Mouse (Mus musculus) gastrocnemius, postnatal 14 days (tissue): ENCODE data around the gene Abcf2. TPM values are rescaled to one million over a fixed set of nuclear protein-coding genes. Genes with fewer than 3 reads are reported as not detected.
A peak's percentile ranks its signal among the peaks of the same experiment; 100 is the strongest.
"Not testable (repeated sequence)": the region's sequence is repeated elsewhere in the genome, so short reads cannot be mapped to it uniquely, and the experiment has no call there.

Source experiments
- DNase-seq: peaks from one replicate; pipeline ENCODE4 v3.0.0; 2021; ENCODE audit warnings: mixed read lengths
- intact Hi-C: fragments of 180-260 bp; cut with DNase I; formaldehyde crosslinking; loops from one replicate; pipeline ENCODE4 v1.15.1; 2025; ENCODE audit warnings: low total_unique reads
- total RNA-seq, 2 experiments: library from RNA; stranded (reverse); gene quantifications; 2 replicates each; pipeline ENCODE4 v1.2.3; 2021

Gene Abcf2
- total RNA-seq, 2 experiments from 2014 or later, result 78.5 to 84.4 TPM

- intact Hi-C loops, result loop anchor here (5.0 kb wide), 1 partner anchor 60 kb away; no protein-coding TSS in a partner anchor
- DNase-seq, result no peak
These were observed 14.7 kb upstream of the Abcf2 start for GRCm38 (mm10) chr5:24591796-24592470.

GRCm38 (mm10) chr5:24591268-24591721, 14.0 kb upstream of the Abcf2 start:
- no peak for DNase-seq

GRCm38 (mm10) chr5:24589511-24590500, 12.5 kb upstream of the Abcf2 start:
- intact Hi-C loops, result loop anchor here (5.0 kb wide), 1 partner anchor 58 kb away; no protein-coding TSS in a partner anchor
- DNase-seq, result no peak

More at GRCm38 (mm10) chr5:24591268-24591721, 14.0 kb upstream of the Abcf2 start:
- intact Hi-C loops, result loop anchor here (5.0 kb wide), 1 partner anchor 59 kb away; no protein-coding TSS in a partner anchor

GRCm38 (mm10) chr5:24587200-24587577, 9.9 kb upstream of the Abcf2 start:
- intact Hi-C loops, result no loop called here

GRCm38 (mm10) chr5:24586547-24587199, 9.4 kb upstream of the Abcf2 start, which contains the start of gene Chpf2:
TSS of gene Chpf2 (plus strand) at chr5:24586741.
- intact Hi-C loops, result no loop called here
- peak; percentile 86 for DNase-seq

More at GRCm38 (mm10) chr5:24587200-24587577, 9.9 kb upstream of the Abcf2 start:
- no peak for DNase-seq

GRCm38 (mm10) chr5:24586106-24586505, 8.8 kb upstream of the Abcf2 start:
- intact Hi-C loops, result no loop called here

GRCm38 (mm10) chr5:24578109-24578963, 1.1 kb upstream of the Abcf2 start:
- no peak for DNase-seq
- intact Hi-C loops, result no loop called here

More at GRCm38 (mm10) chr5:24586106-24586505, 8.8 kb upstream of the Abcf2 start:
- no peak for DNase-seq

- intact Hi-C loops, result no loop called here
- DNase-seq, result peak; percentile 49
These were observed 475 bp downstream of the Abcf2 start for GRCm38 (mm10) chr5:24576801-24577182.

GRCm38 (mm10) chr5:24575948-24576347, 1.3 kb downstream of the Abcf2 start:
- DNase-seq, result no peak
- intact Hi-C loops, result no loop called here

GRCm38 (mm10) chr5:24556709-24557108, 20.6 kb downstream of the Abcf2 start, which contains the start of gene 4931409K22Rik:
TSS of gene 4931409K22Rik (minus strand) at chr5:24556809.
- intact Hi-C loops, result no loop called here

GRCm38 (mm10) chr5:24555335-24555734, 21.9 kb downstream of the Abcf2 start:
- intact Hi-C loops, DNase-seq: not testable (repeated sequence)

More at GRCm38 (mm10) chr5:24556709-24557108, 20.6 kb downstream of the Abcf2 start, which contains the start of gene 4931409K22Rik:
- no peak for DNase-seq

- intact Hi-C loops, result no loop called here
- no peak for DNase-seq
These were observed 23.5 kb downstream of the Abcf2 start for GRCm38 (mm10) chr5:24553621-24554244.

GRCm38 (mm10) chr5:24551317-24551688, 26.0 kb downstream of the Abcf2 start:
- intact Hi-C loops, result no loop called here
- no peak for DNase-seq

GRCm38 (mm10) chr5:24550598-24551316, 26.5 kb downstream of the Abcf2 start:
- intact Hi-C loops, result no loop called here

GRCm38 (mm10) chr5:24542643-24543042, 34.6 kb downstream of the Abcf2 start:
- intact Hi-C loops, result no loop called here
- no peak for DNase-seq

More at GRCm38 (mm10) chr5:24550598-24551316, 26.5 kb downstream of the Abcf2 start:
- DNase-seq, result peak; percentile 57

- intact Hi-C loops, result no loop called here
- DNase-seq, result no peak
These were observed 36.1 kb downstream of the Abcf2 start for GRCm38 (mm10) chr5:24541144-24541569.
